Mouse (Mus musculus) olfactory bulb, adult 2 months (tissue): Measurements from ENCODE around the gene Supt4a.

Experiments used
- CTCF ChIP-seq: fragments of 200-500 bp; IDR thresholded peaks from 2 replicates; pipeline ENCODE4 v1.5.1; 2012; ENCODE audit warnings: low read depth, mild to moderate bottlenecking, low read length, moderate library complexity; ENCODE audit not compliant: insufficient read depth
- POLR2A ChIP-seq: fragments of 200-500 bp; IDR thresholded peaks from 2 replicates; pipeline ENCODE4 v1.6.1; 2012; ENCODE audit warnings: mild to moderate bottlenecking, low read depth, low read length, moderate library complexity; ENCODE audit not compliant: insufficient read depth

- TF ChIP-seq CTCF, result no peak
- no peak for TF ChIP-seq POLR2A
Measured at GRCm38 (mm10) chr11:87690054-87690740, 47.2 kb upstream of the Supt4a start.
